In the genomic region with DNA sequence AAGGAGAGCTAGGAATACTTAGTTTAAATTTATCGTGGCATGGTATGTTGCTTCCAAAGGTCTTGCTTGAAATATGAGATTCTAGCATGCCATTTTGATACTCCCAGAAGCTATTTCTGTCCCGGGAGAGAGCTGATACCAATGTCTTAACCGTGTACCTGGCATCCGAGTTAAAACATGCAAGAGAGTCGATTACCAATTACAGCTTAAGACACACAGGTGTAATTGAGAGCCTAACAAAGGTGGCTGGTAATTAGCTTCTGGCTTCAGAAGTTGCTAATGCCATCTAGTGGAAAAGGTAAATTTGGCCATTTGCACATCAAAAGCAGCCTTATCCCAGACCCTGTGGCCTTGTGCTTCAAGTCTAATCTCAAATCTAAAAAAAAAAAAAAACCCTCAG, we compare ENCODE assay signal across 10 mouse cellular contexts.
DNase-seq lines count a peak whose midpoint lies in the region; ATAC-seq and TF ChIP-seq lines count a peak whose summit lies in the region.
"Had no signal": no experiment of that assay in that cellular context is flagged by ENCODE, and none has a peak within 500 bp of the region (broad histone marks: within the 10 kb centered on the region; RNA-seq: fewer than 3 reads in every experiment).

No protein-coding gene starts in this region.

- H3K4me2 ChIP-seq in forebrain, embryonic 13.5 days: peak overlapping the region; percentile 48
- peak overlapping the region; percentile 36 for H3K4me2 ChIP-seq in neural tube, embryonic 13.5 days

- no peak for ATAC-seq in forebrain, embryonic 13.5 days
- ATAC-seq in neural tube, embryonic 13.5 days (ENCODE audit: low read depth): no peak

- H3K27me3 ChIP-seq in forebrain, embryonic 13.5 days: no peaks in the 10 kb centered on the region
- H3K27me3 ChIP-seq in forebrain, embryonic 10.5 days (ENCODE audit: poor library complexity, severe bottlenecking): no peaks in the 10 kb centered on the region
- no peaks in the 10 kb centered on the region for H3K27me3 ChIP-seq in kidney, adult 2 months (replicated peaks; ENCODE audit: control insufficient read depth, insufficient read depth, low read length)
- H3K27me3 ChIP-seq in neural tube, embryonic 13.5 days: 0 out of 2 replicates have a peak, but pooled peaks cover 5% of the 10 kb centered on the region

- 40% methylated on average over 5 of the region's 5 CpGs for WGBS in forebrain, embryonic 13.5 days
- WGBS in forebrain, embryonic 10.5 days: 50% methylated on average over 5 of the region's 5 CpGs
- 9% methylated on average over 5 of the region's 5 CpGs for WGBS in kidney, adult 2 months
- 39% methylated on average over 5 of the region's 5 CpGs for WGBS in neural tube, embryonic 13.5 days

- no peak for DNase-seq in forebrain, embryonic 10.5 days (ENCODE audit: extremely low spot score, low spot score)
- DNase-seq in kidney, adult 2 months: peak; percentile 16
- DNase-seq in kidney, postnatal 4 days: no peak
- DNase-seq in neural tube, embryonic 10.5 days (ENCODE audit: extremely low spot score, low spot score): no peak
- DNase-seq in skeletal muscle tissue, adult 2 months (ENCODE audit: low read depth, low spot score): peak; percentile 70
- DNase-seq in thymus, postnatal 4 days: no peak
- DNase-seq: cerebellum, adult 11 months; lung, postnatal 36 days had no signal

- no peak for TF ChIP-seq POLR2A in kidney, adult 2 months (IDR thresholded peaks at IDR 0.05; ENCODE audit: low read depth, low read length)

- no peak overlapping the region for H3K27ac ChIP-seq in forebrain, embryonic 13.5 days
- no peak overlapping the region for H3K27ac ChIP-seq in forebrain, embryonic 10.5 days
- H3K27ac ChIP-seq in kidney, adult 2 months (ENCODE audit: insufficient read depth, low read depth, low read length): no peak overlapping the region
- H3K27ac ChIP-seq in neural tube, embryonic 13.5 days (replicated peaks): no peak overlapping the region

- H3K9me3 ChIP-seq in forebrain, embryonic 13.5 days (replicated peaks): no peaks in the 10 kb centered on the region
- H3K9me3 ChIP-seq in forebrain, embryonic 10.5 days: peaks cover 2% of the 10 kb centered on the region; the same call in 1 of the 2 replicates
- no peaks in the 10 kb centered on the region; the same call in 1 of the 2 replicates for H3K9me3 ChIP-seq in neural tube, embryonic 13.5 days

- H3K4me1 ChIP-seq in forebrain, embryonic 13.5 days: peaks cover 4% of the 10 kb centered on the region; the same call in 1 of the 2 replicates
- peaks cover 14% of the 10 kb centered on the region for H3K4me1 ChIP-seq in forebrain, embryonic 10.5 days
- H3K4me1 ChIP-seq in kidney, adult 2 months (ENCODE audit: control insufficient read depth, insufficient read depth, low read length): no peaks in the 10 kb centered on the region
- H3K4me1 ChIP-seq in neural tube, embryonic 13.5 days (replicated peaks): peaks cover 17% of the 10 kb centered on the region

- H3K4me3 ChIP-seq in forebrain, embryonic 13.5 days: no peak overlapping the region
- H3K4me3 ChIP-seq in forebrain, embryonic 10.5 days: no peak overlapping the region
- no peak overlapping the region for H3K4me3 ChIP-seq in kidney, adult 2 months (ENCODE audit: insufficient read depth, low read depth, low read length)
- H3K4me3 ChIP-seq in neural tube, embryonic 13.5 days: no peak overlapping the region

- no peak for TF ChIP-seq CTCF in kidney, adult 2 months (conservative IDR thresholded peaks at IDR 0.05; ENCODE audit: insufficient read depth, insufficient read length, low read depth, low read length)

- H3K36me3 ChIP-seq in forebrain, embryonic 13.5 days (ENCODE audit: poor library complexity, severe bottlenecking): no peaks in the 10 kb centered on the region
- no peaks in the 10 kb centered on the region for H3K36me3 ChIP-seq in forebrain, embryonic 10.5 days (replicated peaks)
- no peaks in the 10 kb centered on the region for H3K36me3 ChIP-seq in kidney, adult 2 months (ENCODE audit: control insufficient read depth, insufficient read depth, low read length)
- H3K36me3 ChIP-seq in neural tube, embryonic 13.5 days: no peaks in the 10 kb centered on the region

- H3K9ac ChIP-seq in forebrain, embryonic 13.5 days: no peak overlapping the region
- no peak overlapping the region for H3K9ac ChIP-seq in neural tube, embryonic 13.5 days

Comparison
In these comparisons a context has a peak if more than half of its experiments do, and no peak if none do; other contexts are left out.
1. DNase-seq: peak in kidney, adult 2 months (single experiment) and skeletal muscle tissue, adult 2 months (single experiment); none in forebrain, embryonic 10.5 days (single experiment), kidney, postnatal 4 days (0 of 2), neural tube, embryonic 10.5 days (single experiment) and thymus, postnatal 4 days (single experiment).